Mouse (Mus musculus) kidney, adult 9 months (tissue): ENCODE results near the gene Wnt1.
A peak's percentile ranks its signal among the peaks of the same experiment; 100 is the strongest.

ENCODE experiments used
- DNase-seq: peaks from one replicate; pipeline ENCODE4 v3.0.0; 2022

Wnt1 gene

GRCm38 (mm10) chr15:98778191-98778770 lies 11.4 kb upstream of the Wnt1 start:
- DNase-seq: no peak

DNA sequence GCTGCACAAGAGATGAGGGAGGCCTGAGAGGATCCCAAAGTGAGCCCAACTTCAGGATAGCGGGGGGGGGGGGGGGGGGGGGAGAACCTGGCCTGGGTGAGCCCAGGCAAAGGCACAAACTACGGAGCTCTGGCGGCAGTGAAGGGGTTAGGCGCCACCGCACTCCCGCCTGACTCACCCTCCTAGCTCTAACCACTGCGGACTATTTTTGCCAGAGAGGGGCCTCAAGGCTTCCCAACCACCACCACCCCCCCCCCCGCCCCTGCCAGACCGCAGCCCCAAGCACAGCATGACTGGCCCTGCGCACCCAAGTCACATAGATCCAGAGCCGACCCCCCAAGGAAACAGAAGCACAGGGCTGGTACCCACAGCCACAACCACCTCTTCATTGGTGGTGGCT lies 10.9 kb upstream of the Wnt1 start:
- no peak for DNase-seq

- no peak for DNase-seq
Measured at GRCm38 (mm10) chr15:98780075-98780474, 9.6 kb upstream of the Wnt1 start.

- DNase-seq: no peak
Measured at GRCm38 (mm10) chr15:98780573-98780972, 9.1 kb upstream of the Wnt1 start.

GRCm38 (mm10) chr15:98781166-98781565 lies 8.5 kb upstream of the Wnt1 start:
- DNase-seq: no peak

DNA sequence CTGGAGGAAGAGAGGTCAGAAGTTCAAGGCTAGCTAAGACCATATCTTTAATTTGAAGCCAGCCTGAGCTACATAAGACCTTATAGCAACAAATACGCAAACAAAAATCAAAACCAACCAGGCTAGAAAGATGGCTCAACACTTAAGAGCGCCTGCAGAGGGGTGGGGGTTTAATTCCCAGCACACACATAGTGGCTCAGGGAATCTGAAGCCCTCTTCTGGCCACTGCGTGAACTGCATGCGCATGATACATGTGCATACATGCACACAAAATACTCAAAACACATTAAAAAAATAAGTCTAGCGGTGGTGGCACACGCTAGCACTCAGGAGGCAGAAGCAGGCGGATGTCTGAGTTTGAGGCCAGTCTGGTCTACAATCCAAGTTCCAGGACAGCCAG lies 3.9 kb upstream of the Wnt1 start:
- no peak for DNase-seq

GRCm38 (mm10) chr15:98787930-98788329 lies 1.7 kb upstream of the Wnt1 start:
- no peak for DNase-seq

DNA sequence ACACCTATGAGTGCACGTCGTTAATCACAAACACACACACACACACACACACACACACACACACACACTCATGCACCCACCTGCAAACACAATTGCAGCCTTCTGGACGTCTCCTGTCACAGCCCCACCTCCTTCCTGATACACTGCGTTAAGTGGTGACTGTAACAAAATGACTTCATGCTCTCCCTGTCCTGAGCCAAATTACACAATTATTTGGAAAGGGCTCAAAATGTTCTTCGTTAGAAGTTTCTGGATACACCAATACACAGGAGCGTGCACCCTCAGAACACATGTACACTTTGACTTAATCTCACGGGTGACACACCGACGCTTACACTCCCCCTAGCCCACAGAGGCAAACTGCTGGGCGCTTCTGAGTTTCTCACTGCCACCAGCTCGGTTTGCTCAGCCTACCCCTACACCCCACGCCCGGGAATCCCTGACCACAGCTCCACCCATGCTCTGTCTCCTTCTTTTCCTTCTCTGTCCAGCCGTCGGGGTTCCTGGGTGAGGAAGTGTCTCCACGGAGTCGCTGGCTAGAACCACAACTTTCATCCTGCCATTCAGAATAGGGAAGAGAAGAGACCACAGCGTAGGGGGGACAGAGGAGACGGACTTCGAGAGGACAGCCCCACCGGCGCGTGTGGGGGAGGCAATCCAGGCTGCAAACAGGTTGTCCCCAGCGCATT lies 541 bp upstream of the Wnt1 start:
- peak; percentile 39 for DNase-seq

GRCm38 (mm10) chr15:98790761-98791160 lies 1.1 kb downstream of the Wnt1 start:
- DNase-seq: no peak

DNA sequence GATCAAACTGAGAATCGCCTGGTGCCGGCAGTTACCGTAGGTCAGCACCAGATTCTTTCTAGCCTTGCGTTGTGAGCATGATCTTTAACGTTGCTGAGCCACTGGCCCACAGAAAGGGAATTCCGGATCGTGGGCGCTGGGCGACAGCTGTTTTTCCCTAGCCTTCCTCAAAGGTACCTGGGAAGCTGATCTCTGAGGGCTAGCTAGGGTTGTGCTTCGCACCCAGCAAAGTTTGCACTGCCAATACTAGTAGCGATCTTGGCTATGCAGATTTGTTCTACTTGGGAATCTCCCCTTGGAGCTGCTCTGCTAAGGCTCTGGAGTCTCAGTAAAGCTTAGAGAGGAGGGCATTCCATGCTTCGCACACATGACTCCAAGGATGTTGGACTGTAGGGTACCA lies 1.6 kb downstream of the Wnt1 start:
- no peak for DNase-seq

GRCm38 (mm10) chr15:98791771-98792170 lies 2.1 kb downstream of the Wnt1 start:
- no peak for DNase-seq

DNA sequence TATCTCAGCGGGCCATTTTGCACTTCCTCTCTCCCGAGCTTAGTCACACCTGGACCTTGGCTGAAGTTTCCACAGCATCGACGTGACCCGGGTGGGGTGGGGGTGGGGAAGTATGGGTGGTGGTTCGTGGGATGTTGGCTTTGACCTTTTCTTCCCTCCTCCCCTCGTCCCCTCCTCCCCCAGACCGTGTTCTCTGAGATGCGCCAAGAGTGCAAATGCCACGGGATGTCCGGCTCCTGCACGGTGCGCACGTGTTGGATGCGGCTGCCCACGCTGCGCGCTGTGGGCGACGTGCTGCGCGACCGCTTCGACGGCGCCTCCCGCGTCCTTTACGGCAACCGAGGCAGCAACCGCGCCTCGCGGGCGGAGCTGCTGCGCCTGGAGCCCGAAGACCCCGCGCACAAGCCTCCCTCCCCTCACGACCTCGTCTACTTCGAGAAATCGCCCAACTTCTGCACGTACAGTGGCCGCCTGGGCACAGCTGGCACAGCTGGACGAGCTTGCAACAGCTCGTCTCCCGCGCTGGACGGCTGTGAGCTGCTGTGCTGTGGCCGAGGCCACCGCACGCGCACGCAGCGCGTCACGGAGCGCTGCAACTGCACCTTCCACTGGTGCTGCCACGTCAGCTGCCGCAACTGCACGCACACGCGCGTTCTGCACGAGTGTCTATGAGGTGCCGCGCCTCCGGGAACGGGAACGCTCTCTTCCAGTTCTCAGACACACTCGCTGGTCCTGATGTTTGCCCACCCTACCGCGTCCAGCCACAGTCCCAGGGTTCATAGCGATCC lies 2.8 kb downstream of the Wnt1 start:
- no peak for DNase-seq

GRCm38 (mm10) chr15:98793141-98793698 lies 3.6 kb downstream of the Wnt1 start:
- DNase-seq: no peak

- DNase-seq: no peak
Measured at GRCm38 (mm10) chr15:98796803-98797595, 7.3 kb downstream of the Wnt1 start.

DNA sequence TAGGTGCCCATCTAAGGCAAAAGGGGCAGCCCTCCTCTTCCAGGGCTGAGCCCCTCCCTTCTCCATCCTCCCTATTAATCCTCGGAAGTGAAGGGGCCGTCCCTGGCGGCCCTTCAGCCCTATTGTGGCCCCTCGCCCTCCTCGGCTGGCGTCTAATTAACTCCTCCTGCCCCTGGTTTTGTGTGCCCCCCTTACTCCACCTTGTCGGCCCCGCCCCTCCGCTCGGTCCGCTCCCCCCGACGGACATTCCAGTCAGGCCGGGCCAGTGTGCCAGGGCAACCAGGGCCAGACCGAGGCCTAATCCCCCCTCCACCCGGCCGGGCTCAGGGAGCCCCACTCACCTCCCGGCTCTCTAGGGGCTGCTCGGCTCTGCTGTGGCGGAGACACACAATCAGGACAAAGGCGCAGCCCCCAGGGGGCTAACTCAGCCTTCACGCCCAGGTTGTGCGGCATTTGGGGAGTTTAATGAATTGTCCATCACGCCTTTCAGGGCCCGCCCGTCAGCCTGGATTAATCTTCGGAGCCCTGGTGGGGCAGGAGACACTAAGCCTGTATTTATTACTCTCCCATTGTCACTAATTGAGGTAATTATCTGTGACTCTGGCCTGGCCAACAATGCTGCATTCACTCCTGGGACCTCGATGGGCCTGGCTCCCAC lies 8.3 kb downstream of the Wnt1 start:
- DNase-seq: no peak

GRCm38 (mm10) chr15:98798903-98799302 lies 9.2 kb downstream of the Wnt1 start:
- no peak for DNase-seq

- peak; percentile 83 for DNase-seq
Measured at GRCm38 (mm10) chr15:98799396-98799795, 9.7 kb downstream of the Wnt1 start.

DNA sequence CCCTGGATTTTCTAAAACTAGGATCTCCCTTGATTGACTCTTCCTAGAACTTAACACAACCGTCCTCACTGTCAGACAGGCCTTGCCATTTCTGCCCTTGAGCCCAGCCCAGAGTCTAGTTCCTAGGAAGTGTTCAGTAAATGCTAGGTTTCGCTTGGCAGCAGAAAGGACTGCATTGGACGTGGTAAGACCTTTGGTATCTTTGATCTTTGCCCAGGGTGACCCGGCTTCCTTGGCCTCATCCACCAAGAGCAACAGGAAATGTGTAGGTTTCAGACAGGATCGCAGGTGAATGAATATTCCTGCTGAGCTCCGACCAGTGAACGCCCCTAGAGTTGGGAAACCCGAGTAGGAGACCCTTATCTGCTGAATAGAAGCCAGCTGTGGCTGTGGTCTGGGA lies 13.3 kb downstream of the Wnt1 start:
- peak; percentile 61 for DNase-seq

- peak; percentile 87 for DNase-seq
Measured at GRCm38 (mm10) chr15:98804054-98804453, 14.4 kb downstream of the Wnt1 start.

DNA sequence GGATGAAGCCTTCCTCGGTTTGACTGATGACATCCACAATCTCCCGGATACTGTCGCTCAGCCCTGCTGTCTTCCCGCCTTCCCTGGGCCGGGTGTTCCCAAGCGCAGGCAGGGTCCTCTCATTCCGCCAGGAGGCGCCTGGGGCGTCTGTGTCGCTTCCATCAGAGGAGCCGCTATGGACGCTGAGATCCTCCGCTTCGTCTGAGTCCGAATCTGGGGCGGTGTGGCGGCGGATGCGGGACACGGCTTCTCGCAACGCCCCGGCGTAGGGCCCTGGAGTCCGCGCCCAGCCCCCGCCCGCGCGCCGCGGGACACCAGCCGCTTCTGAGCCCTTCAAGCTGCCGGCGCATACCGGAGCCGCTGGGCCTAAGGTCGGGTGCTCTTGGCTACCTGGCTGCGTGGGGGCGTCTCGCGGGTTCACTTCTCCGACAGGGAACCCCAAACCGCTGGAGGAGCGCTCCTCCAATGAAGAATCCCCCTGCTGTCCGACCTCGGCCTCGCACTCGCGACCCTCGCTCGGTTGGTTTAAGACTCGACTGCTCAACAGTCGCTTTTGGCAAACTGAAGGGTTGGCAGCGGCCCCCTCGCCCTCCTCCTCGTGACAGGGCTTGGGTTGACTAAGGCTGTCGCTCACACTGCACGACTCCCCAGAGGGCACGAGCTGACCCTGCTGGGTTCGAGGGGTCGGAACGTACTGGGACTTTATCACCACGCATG lies 15.8 kb downstream of the Wnt1 start:
- DNase-seq: peak; percentile 65

GRCm38 (mm10) chr15:98806071-98806808 lies 16.6 kb downstream of the Wnt1 start:
- no peak for DNase-seq
